Mouse (Mus musculus) neutrophil, adult 65 days (primary cell): ENCODE data around the gene Gm28961. TPM values are rescaled to one million over a fixed set of nuclear protein-coding genes. Genes with fewer than 3 reads are reported as not detected.

ENCODE experiments used
- total RNA-seq: library from RNA; stranded (reverse); gene quantifications from 2 replicates; pipeline ENCODE4 v1.2.4, GENCODE M21; 2023

Gene Gm28961
- total RNA-seq, result not detected in 2 replicates

DNA sequence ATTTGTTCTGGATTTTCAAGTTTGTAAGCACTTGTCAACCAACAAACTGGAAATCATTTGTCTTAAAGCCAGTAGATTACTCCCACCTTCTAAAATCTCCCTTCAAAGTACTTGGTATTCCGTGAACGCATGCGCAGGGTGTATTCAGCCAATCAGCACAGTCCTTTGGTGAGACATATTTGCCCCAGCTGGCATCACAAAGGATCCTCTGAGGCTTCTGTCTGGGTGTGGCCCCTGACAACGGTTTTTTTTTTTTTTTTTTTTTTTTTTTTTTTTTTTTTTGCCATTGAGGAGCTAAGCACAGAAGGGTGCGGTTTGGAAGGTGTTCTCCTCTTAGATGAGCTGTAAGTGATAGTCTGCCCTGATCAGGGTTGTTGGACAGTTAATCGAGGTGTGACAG, at the start of gene Gm28961:
Gene Gm28961 (plus strand): TSS at position 301 of the 400 bp plus-strand sequence.

Other genes with a start within 250 kb of the Gm28961 start
- not detected in 2 replicates for gene Gm21943, start 172.0 kb upstream of the Gm28961 start, total RNA-seq